Mouse (Mus musculus) adrenal gland, postnatal 10 days (tissue): Measurements from ENCODE around the gene Fmnl2. TPM values are rescaled to one million over a fixed set of nuclear protein-coding genes. Genes with fewer than 3 reads are reported as not detected.
A peak's percentile ranks its signal among the peaks of the same experiment; 100 is the strongest.

Experiments used
- DNase-seq: peaks from one replicate; pipeline ENCODE4 v3.0.0; 2021; ENCODE audit warnings: mixed read lengths
- total RNA-seq, 2 experiments: library from RNA; stranded (reverse); gene quantifications; 2 replicates each; pipeline ENCODE4 v1.2.3; 2021

The Fmnl2 gene
- total RNA-seq, 2 experiments from 2014 or later, result 15.2 to 15.7 TPM

DNA sequence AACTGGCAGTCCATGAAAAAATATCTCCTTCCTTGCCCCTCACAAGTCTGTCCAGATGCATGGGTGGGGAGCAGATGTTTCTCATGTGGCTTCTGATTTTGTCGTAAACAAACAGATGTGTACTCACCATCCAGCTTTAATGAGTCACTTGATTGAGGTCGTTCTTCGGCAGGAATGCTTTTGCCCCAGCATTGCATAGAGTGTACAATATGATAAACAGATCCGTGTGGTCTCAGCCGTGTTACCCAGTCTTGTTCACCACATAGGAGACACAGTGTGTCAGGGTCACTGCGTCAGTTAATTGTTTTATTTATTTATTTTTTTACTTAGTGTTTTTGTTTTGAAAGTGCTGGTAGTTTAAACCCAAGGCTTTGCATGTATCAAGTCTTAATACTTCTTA, 189.4 kb downstream of the Fmnl2 start:
- DNase-seq, result no peak

- no peak for DNase-seq
Observed at GRCm38 (mm10) chr2:53047749-53048387, 190.2 kb downstream of the Fmnl2 start.

DNA sequence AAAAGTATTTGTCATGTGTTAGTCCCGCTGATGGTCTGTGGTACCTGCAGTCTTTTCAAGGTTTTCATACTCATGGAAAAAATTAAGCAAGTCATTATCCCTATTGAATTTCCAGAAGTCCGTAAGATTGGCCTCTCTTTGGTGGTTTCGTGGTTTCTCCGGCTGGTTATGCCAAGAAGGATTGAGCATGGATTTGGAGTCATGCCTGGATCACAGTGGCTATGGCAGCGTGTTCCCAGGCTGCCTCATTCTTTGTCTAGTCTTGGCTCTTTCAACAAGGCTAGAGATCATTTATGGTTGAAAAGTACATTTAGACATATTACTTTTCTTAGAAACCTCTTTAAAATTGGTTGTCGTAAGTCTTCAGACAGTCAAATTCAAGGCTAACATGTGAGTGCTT, 192.7 kb downstream of the Fmnl2 start:
- DNase-seq, result peak; percentile 16

DNA sequence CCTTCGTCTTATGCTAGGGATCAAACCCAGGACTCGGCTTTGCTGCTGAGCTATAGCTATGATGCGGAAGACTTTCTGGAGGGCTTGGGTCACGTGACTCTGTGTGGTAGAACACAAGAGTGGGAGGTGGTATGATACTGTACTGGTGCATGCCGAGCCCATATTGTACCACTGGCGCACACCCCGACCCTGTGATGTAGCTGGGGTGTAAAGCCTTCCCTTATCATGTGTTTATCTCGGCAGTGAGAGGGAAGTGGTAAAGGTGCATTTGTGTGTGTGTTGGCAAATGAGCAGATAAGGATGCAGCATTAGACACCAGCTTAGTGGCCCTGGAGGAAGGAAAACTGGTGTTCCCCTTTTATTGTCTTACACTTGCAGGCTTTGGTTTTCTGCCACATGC, 193.8 kb downstream of the Fmnl2 start:
- no peak for DNase-seq

DNA sequence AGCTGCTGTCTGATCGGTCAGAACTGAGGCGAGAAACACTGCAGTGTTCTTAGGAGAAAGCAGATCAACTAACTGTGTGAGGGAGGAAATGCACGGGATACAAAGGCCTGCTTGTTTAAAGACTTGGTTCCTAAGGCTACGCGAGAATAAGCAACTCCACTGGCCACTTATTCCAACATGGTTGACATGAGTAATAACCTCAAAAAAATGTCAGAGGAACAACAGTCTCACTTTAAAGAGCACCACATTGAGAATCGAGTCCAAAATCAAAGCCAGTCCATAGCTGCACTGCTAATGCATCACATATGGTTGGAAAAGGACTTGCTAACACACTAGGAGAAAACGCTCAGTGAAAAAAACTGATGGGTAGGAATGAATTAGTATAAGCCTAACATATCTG, 196.1 kb downstream of the Fmnl2 start:
- DNase-seq, result no peak

- DNase-seq, result no peak
Observed at GRCm38 (mm10) chr2:53056556-53056955, 198.9 kb downstream of the Fmnl2 start.

GRCm38 (mm10) chr2:53057291-53057690, 199.6 kb downstream of the Fmnl2 start:
- no peak for DNase-seq

- DNase-seq, result no peak
Observed at GRCm38 (mm10) chr2:53061363-53062000, 203.8 kb downstream of the Fmnl2 start.

GRCm38 (mm10) chr2:53066973-53067372, 209.3 kb downstream of the Fmnl2 start:
- no peak for DNase-seq

GRCm38 (mm10) chr2:53070607-53071006, 212.9 kb downstream of the Fmnl2 start:
- DNase-seq, result peak; percentile 46

DNA sequence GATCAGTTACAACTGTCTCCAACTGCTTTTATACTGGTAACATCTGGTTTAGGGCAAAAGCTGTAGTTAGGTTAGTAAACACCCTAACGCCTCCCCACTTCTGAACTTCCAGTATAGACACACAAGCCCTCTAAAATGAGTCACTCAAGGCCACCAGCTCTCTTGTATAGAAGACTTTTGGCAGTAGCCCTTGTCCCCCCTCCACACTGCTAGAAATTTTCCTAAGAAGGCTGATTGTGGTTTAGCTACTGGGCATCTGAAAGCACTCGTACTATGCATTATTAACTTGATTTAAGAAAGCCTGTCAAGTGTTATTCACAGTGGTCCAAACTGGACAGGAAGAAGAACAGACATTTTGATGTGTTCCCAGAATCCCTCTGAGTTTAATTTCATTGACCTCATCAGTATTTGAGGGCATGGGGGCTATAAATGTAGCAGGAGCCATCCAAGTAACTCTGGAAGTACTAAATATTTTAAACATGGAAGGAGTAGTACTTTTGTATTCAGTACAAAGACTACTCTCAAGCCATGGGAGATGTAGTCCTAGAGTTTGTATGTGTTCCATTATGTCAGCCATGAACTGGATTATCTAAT, 222.1 kb downstream of the Fmnl2 start:
- DNase-seq, result no peak

DNA sequence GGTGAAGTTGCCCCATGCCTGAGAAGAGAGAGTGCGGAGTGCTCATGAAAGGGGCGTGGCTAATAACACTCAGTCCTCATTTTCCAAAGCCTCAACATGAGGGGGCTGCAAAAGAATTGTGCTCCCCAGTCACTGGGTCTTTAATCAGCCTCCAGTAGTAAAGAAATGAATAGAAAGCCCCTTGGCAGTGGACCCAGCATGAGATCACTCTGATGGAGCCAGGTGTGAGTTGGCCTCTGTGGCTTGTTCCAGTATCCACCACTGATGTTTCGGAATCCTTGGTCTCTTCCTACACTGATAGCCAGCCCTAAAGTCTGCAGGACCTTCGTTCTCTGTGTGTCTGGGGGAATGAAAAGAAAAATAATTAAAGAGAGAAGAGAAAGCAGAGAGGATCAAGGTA, 224.4 kb downstream of the Fmnl2 start:
- DNase-seq, result no peak

- no peak for DNase-seq
Observed at GRCm38 (mm10) chr2:53082501-53082900, 224.8 kb downstream of the Fmnl2 start.

GRCm38 (mm10) chr2:53083241-53083640, 225.6 kb downstream of the Fmnl2 start:
- DNase-seq, result peak; percentile 19

DNA sequence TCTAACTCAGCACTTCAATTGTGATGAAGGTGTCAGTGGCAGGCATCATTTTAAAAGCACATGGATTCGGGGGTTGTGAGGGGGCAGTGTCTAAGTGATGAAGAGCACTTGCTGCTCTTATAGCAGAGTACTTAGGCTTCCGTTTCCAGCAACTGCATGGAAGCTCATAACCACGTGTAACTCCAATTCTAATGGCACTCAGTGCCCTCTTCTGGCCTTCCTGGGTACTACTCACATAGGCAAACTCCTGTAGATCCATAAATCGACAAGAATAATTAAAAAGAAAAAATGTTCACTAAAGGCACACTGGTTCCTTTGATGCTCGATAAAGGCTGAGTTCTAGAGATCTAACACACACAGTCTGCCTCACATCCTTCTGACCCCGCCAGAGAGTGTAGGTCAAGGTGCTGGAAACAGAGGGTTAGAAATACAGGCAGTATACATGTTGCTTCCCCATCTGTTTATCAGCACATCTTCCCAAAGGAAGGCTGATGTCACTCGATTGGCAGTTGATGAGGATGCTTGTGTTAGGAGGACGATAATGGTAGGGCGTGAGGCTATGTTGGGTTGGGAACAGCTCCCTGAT, 228.1 kb downstream of the Fmnl2 start:
- peak; percentile 75 for DNase-seq

DNA sequence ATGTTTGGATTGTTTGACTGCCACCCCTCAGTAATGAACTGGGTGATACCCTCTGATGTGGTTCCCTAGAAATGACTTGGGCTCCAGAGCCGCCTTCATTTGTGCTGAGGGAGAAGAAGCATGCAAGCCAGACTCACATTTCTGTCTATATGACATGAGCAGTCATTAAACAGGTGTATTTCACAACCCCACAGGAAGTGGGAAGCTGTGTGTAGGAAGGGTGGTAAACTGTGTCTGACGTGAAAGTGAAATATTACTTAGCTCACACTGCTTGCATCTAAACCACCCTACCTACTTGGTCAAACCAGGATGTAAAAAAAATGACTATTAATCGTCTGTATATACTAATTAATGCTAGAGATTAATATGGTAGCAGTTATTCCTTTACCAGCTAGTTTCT, 231.1 kb downstream of the Fmnl2 start:
- no peak for DNase-seq

- no peak for DNase-seq
Observed at GRCm38 (mm10) chr2:53095031-53095430, 237.4 kb downstream of the Fmnl2 start.

DNA sequence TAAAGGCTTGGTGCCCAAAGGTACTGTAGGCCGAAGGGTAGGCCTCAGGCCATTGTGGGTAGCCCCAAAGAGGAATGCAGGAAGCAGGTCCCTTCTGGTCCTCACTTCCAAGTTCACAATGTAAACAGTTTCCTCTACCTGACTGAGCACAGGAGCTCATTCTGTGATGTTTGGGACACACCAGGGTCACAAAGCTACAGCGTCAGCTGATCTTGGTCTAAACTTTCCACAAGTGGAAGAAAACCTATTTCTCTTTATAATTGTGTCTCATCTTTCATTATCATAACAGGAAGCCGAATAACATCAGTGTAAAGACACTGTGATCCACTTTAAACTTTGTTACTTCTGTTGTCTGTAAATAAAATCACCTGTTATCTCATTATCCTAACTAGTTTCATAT, 237.8 kb downstream of the Fmnl2 start:
- no peak for DNase-seq

DNA sequence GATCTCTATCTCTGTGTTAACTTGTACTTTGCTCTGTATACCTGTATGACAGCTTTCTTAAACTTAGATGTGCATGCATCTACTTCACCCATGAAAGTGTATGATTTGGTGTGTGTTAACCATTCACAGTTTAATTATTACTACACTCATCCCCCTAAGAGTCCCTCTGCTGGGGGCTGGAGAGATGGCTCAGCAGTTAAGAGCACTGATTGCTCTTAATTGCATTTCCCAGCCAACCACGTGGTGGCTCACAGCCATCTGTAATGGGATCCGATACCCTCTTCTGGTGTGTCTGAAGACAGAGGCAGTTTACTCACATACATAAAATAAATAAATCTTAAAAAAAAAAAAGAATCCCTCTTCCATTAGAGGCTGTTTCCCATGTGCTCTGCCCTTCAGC, 242.4 kb downstream of the Fmnl2 start:
- no peak for DNase-seq

DNA sequence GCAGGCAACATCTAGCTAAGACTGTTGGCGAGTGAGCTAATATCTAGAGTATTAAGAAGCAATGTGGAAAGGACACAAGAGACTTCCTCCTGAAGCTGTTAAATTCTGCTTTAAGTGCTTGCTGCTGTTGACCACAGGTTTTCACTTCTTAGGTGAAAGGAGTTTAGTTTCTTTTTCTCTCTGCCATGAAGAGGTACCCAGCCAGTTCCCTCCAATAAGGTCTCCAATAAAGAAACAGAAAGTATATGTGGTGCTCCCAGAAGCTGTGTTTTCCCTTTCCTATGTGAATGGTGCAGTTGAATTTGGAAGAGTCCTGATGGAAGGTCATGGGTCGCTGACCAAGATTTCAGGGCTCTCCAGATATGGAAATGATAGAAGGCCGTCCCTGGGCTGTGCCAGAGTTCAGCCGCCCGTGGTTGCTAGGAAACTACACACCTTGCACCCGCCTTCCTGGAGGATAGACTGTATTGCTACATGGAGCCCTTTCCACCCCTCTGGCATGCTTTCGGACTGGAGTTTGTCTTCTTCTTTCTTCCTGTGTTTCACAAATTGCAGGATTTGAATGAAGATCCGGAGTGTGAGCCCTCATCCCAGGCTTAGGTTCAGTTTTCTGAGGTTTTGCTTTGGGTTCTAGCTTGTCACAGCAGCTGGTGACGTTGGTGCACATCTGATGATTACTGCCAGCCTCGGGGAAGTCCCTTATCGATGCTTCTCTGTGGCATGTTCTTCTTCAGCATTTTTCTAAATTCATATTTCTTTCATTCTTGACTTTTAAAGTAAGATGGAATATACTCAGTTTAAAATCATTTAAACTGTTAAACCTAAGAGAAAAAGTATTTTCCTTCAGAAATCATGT, 244.5 kb downstream of the Fmnl2 start:
- peak; percentile 18 for DNase-seq

DNA sequence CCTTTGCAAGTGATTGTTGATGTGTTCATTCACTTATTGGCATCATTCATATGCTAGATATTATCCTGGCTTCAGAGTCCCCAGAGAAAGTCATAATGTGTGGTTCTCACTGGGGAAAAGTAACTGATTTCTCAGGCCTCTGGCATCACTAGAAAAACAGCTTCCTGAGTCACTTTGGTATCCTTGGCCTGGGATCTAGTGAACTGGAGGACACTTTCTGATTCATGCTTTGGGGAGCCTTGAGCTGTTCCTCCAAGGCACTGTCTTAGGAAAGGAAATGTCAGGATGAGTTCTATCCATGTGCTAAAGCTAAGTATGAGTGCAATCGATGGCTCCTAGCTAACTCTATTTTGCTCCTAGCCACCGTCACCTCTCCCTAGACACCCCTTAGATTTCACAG, 245.2 kb downstream of the Fmnl2 start:
- DNase-seq, result peak; percentile 29

DNA sequence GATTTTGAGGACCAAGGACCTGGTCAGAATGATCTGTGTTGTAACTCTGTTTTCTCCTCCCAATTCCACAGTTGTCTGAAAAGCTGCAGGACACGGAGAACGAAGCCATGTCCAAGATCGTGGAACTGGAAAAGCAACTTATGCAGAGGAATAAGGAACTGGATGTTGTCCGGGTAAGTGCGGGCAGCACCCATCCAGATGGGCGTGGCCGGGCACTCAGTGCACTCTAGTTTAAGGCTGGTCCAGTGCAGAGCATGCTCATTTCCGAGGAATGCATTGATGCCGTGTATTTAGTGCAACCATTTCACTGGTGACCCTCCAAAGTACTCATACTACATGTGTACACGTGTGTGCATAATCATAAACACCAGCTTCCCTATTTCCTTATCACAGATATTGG, 247.7 kb downstream of the Fmnl2 start:
- DNase-seq, result no peak

GRCm38 (mm10) chr2:53106056-53106455, 248.4 kb downstream of the Fmnl2 start:
- DNase-seq, result no peak
